Mouse (Mus musculus) central nervous system, embryonic 18 days (tissue): ENCODE data around the gene 1700084M14Rik. TPM values are rescaled to one million over a fixed set of nuclear protein-coding genes. Genes with fewer than 3 reads are reported as not detected.

Experiments
- polyA plus RNA-seq: library from polyadenylated mRNA; depleted of rRNA; stranded (reverse); fragments of >200 nt; gene quantifications from 2 replicates; pipeline ENCODE4 v1.2.3, GENCODE M21; 2012; rRNA removed

Gene 1700084M14Rik
- polyA plus RNA-seq = not detected in 2 replicates

GRCm38 (mm10) chrX:91575811-91576210 lies at the start of gene 1700084M14Rik:
1700084M14Rik (minus strand) TSS chrX:91575911.

Other genes starting within 250 kb of the 1700084M14Rik start
- gene Mageb2, start 244.2 kb downstream of the 1700084M14Rik start, polyA plus RNA-seq = not detected in 2 replicates
- gene Gm5072, start 183.4 kb downstream of the 1700084M14Rik start, polyA plus RNA-seq = not detected in 2 replicates
- gene Gm8914, start 95.8 kb downstream of the 1700084M14Rik start, polyA plus RNA-seq = not detected in 2 replicates
- gene Gm14781, start 56.3 kb upstream of the 1700084M14Rik start, polyA plus RNA-seq = not detected in 2 replicates
- not detected in 2 replicates for gene Mageb5, start 207.1 kb upstream of the 1700084M14Rik start, polyA plus RNA-seq